Mouse (Mus musculus) bone marrow, adult 2 months (tissue): ENCODE results near the gene Ranbp17.

Experiments
- CTCF ChIP-seq: fragments of 200-500 bp; IDR thresholded peaks from 2 replicates; pipeline ENCODE4 v1.5.1; 2011; ENCODE audit warnings: low read length, control low read depth; ENCODE audit not compliant: control insufficient read depth, insufficient read depth
- POLR2A ChIP-seq: fragments of 200-500 bp; IDR thresholded peaks from 2 replicates; pipeline ENCODE4 v1.6.1; 2011; ENCODE audit warnings: low read depth, mild to moderate bottlenecking, control low read depth, low read length, borderline replicate concordance; ENCODE audit not compliant: control insufficient read depth

DNA sequence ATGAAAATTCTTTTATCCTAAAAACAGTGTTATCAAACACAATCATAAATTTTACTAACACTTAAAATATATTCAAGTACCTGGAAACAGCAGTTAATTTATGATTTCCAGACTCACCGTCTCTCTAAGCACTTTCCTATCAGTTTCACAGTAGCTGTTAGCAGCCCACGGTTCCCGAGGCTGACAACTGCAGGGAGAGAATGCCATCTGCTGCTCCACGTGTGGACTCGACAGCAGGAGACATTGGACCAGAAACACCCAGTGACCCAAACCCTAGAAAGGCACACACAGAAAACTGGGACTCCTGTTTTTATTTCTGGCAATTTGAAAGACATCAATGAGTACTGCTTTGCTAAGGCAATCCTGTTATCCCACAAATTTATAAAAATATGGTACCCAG, 79.7 kb downstream of the Ranbp17 start:
- TF ChIP-seq CTCF (no peak), POLR2A (no peak)
